Mouse (Mus musculus) left cerebral cortex, postnatal 25 days (tissue): ENCODE measurements around the gene Ncbp1. TPM values are rescaled to one million over a fixed set of nuclear protein-coding genes. Genes with fewer than 3 reads are reported as not detected.
"Not testable (repeated sequence)": the region's sequence is repeated elsewhere in the genome, so short reads cannot be mapped to it uniquely, and the experiment has no call there.

Source experiments
- DNase-seq, 2 experiments: peaks; one replicate each; pipeline ENCODE4 v3.0.0; 2022; ENCODE audit warnings: low spot score in 2 of 2, mixed read lengths in 1 of 2
- intact Hi-C: fragments of 180-260 bp; cut with DNase I; formaldehyde crosslinking; loops from one replicate; pipeline ENCODE4 v1.15.1; 2025
- total RNA-seq, 2 experiments: library from RNA; stranded (reverse); gene quantifications; 2 replicates each; pipeline ENCODE4 v1.2.3; 2021

Ncbp1 gene
- total RNA-seq, 2 experiments from 2014 or later: 51.3 to 54.9 TPM

- peak in 1 of 2 experiments; percentile 56 for DNase-seq
Measured at GRCm38 (mm10) chr4:46192011-46192410, 53.6 kb downstream of the Ncbp1 start.

DNA sequence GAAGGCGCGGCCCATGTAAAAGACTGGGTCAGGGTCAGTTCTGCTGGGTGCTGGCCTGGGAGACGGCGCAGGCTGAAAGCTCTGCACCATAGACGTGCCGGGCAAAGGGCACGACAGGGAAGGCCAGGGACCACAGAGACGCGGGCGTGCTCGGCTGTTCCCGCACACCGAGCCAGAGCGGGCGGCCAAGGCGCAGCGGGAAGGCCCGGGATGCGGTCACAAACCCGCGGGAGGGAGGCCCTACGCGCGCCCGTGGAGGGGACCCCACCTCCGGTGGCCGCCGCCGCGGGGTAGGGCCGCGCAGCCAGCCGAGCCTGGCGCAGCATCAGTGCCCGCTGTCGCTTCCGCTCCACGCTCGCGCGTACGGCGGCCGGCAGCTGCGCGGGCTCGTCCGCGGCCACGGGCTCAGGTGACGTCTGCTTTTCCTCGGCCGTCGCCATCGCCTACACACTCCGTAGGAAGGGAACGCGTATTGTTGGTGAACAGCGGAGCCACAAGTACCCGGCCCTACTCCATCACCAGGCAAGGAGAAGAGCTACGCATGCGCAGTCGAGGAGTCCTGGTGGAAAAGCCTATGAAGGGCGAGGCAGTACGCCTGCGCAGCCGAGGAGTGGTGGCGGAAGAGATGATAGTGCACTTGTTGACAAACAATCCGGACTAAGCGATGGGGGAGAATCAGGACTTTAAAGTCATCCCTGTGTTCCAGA is 57.5 kb downstream of the Ncbp1 start, which contains the start of gene Xpa:
Gene Xpa, minus strand, starts transcription at position 531 of the 707 bp plus-strand sequence.
- DNase-seq: peak; percentile 94 to 98
- intact Hi-C loops: loop anchor here (2.0 kb wide), 1 partner anchor 257 kb away; no protein-coding TSS in a partner anchor

More at GRCm38 (mm10) chr4:46192011-46192410, 53.6 kb downstream of the Ncbp1 start:
- intact Hi-C loops: not testable (repeated sequence)

DNA sequence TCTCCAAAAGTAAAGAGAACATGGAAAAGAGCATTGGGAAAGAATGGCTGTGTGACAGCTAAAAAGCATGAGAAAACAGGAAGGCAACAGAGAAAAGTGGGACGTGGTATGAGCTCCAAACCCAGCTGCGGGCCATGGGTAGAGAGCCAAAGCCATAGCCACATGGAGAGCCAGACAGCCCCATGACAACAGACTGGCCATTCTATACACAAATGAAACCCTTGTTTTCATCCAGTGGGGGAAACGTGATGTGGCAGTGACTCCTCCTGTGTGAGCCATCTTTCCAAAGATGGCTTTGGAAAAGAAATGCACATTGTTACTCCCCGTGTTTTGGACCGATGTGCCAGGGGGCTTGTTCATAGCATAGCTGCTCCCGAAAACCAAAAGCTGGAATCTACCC is 58.1 kb downstream of the Ncbp1 start:
- intact Hi-C loops: loop anchor here (2.0 kb wide), 1 partner anchor 256 kb away; no protein-coding TSS in a partner anchor

GRCm38 (mm10) chr4:46198064-46198463 is 59.7 kb downstream of the Ncbp1 start:
- intact Hi-C loops: no loop called here
- no peak for DNase-seq

More for the DNA sequence above, 58.1 kb downstream of the Ncbp1 start:
- DNase-seq: no peak

- intact Hi-C loops: loop anchor here (2.0 to 5.0 kb wide), 3 partner anchors 103 to 175 kb away; partner anchors contain the start of gene Foxe1
Measured at GRCm38 (mm10) chr4:46201834-46202561, 63.6 kb downstream of the Ncbp1 start.

GRCm38 (mm10) chr4:46202562-46203126 is 64.2 kb downstream of the Ncbp1 start:
- DNase-seq: no peak
- intact Hi-C loops: loop anchor here (2.0 to 5.0 kb wide), 3 partner anchors 102 to 175 kb away; partner anchors contain the start of gene Foxe1

More at GRCm38 (mm10) chr4:46201834-46202561, 63.6 kb downstream of the Ncbp1 start:
- DNase-seq: peak; percentile 67 to 75

GRCm38 (mm10) chr4:46221090-46221489 is 82.7 kb downstream of the Ncbp1 start:
- intact Hi-C loops: no loop called here
- no peak for DNase-seq

Other genes with a start within 250 kb of the Ncbp1 start
- not detected for gene Ccdc180, start 248.3 kb upstream of the Ncbp1 start, total RNA-seq
- 10 to 100 TPM; 27.0 to 28.1 TPM for gene Tdrd7, start 173.3 kb upstream of the Ncbp1 start, total RNA-seq
- gene Tmod1, start 99.7 kb upstream of the Ncbp1 start, total RNA-seq: 10 to 100 TPM; 39.6 to 48.7 TPM
- 10 to 100 TPM; 14.2 to 17.7 TPM for gene Tstd2, start 81 bp downstream of the Ncbp1 start, total RNA-seq
- gene Xpa, start 57.7 kb downstream of the Ncbp1 start, total RNA-seq: 10 to 100 TPM; 10.7 to 11.9 TPM
- gene Foxe1, start 205.0 kb downstream of the Ncbp1 start, total RNA-seq: not detected